Mouse (Mus musculus) CD8-positive naive resting alpha-beta T cell, adult 2 months (primary cell): ENCODE data around the gene Tescl.

Experiments used
- DNase-seq, 2 experiments: peaks; one replicate each; pipeline ENCODE4 v3.0.0; 2022; ENCODE audit warnings: low read depth in 2 of 2, low spot score in 2 of 2

The Tescl gene

DNA sequence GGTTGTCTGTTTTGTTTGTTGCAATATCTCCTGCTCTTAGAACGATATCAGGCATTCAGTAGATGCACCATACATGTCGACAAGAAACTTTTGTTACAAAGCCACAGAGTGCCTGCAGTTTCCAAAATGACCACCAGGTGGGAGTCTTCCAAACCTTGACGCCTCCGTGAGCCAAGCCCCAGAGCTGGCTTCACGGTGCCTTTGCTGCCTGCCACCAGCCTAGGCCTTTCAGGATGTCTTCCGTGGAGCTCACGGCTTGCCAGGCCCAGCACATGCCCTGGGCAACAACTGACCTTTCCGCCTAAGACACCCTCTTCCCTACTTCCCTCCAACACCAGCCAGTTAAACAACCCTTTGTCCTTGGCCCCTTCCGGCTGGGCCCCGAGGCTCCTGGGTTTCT, 31.1 kb upstream of the Tescl start:
- DNase-seq = peak; percentile 90 to 94

DNA sequence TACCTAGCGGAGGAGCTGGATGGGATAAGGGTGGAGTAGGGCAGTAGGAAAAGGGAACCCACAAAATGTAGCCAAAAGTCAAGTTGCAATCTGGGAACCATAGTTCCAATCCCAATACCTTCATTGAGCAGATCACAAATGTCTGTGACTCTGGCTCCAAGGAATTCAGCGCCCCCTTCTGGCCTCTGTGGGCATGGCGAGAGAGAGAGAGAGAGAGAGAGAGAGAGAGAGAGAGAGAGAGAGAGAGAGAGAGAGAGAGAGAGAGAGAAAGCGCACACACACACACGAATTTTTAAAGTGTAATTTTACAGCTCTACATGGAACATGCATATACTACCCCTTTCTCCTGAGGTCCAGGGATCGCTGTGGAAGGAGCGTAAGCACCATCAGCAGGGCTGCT, 29.5 kb upstream of the Tescl start:
- DNase-seq = peak in 1 of 2 experiments; percentile 62

DNA sequence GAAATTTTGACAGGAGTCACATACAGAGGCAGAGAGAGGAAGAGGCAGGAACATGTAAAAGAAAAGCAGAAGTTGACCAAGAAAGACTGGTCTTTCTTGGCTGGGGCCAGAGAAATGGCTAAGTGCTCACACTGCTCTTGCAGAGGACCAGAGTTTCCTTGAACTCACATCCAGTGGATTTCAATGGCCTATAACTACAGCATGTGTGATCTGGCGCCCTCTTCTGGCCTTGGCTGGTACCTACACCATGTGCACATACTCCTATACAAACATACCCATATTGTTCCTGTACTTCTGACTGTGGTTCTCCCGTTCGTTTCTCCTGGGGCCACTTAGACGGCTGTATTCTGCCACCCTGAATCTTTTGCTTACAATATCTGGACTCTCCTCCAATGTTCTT, 27.3 kb upstream of the Tescl start:
- no peak for DNase-seq

DNA sequence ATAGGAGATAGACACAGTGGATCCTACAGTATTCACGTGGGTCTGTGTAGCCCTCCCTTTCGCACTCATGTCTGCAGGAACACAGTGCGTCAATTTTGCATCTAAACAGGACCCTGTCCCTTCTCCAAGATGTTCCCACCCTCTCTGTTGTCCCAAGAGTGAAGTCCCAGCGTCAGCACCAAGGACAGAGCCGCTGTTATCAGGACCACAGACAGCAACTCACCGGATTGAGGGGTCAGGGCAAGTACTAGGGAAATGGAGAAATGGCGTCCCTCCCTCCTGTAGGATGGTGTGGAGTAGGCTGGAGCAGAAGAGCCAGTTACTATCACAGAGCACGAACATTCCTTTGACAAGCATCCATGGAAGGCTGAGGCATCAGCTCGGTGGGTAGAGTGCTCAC, 25.5 kb upstream of the Tescl start:
- no peak for DNase-seq

DNA sequence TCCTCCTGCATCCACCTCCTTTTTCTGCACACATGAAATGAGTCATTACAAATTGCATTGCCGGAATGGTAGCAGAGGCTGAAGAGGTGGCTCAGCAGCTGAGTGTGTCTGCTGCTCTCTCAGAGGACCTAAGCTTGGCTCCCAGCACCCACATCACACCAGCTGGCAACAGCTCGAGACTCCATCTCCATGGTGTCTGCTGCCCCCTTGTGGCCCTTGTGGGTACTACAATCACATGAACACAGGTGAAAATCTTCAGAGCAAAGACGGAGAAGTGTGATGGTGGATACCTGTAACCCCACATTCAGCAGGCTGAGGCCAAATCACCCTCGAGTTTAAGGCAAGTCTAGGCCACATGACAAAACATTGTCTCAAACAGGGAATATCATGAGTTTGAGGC, 24.2 kb upstream of the Tescl start:
- no peak for DNase-seq

DNA sequence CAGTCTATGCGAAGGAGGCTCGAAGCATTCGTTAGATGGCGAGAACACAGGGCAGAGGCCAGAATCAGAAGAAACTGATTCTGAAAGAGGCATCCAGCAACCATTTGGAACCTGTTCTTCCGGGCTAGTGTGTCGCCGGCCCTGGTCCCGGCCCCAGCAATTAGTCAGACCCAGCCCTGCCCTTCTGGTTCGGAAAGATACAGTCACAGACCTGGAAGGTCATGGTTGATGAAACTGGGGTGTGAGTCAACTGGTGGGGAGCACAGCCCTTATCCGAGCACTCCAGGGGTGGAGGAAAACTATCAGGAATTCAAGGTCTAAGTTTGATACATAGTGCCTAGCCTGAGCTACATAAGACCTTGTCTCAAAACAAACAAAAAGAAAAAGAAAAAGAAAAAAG, 22.3 kb upstream of the Tescl start:
- no peak for DNase-seq

DNA sequence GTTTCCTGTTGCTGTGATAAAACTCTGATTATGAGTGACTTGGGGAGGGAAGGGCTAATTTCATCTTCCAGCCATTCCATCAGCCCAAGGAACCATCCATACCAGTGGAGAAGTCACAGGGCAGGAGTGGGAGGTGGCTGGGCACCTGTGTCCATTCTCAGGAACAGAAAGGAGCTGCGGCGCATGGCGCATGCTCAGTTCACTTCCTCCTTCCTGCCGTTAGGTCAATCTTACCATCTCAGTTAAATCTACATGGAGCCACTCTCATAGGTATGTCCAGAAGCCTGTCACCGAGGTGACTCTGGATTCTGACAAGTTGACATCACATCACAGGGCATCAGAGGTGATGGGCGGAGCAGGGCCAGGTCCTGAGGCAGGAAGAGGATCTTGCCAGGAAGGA, 21.9 kb upstream of the Tescl start:
- no peak for DNase-seq

DNA sequence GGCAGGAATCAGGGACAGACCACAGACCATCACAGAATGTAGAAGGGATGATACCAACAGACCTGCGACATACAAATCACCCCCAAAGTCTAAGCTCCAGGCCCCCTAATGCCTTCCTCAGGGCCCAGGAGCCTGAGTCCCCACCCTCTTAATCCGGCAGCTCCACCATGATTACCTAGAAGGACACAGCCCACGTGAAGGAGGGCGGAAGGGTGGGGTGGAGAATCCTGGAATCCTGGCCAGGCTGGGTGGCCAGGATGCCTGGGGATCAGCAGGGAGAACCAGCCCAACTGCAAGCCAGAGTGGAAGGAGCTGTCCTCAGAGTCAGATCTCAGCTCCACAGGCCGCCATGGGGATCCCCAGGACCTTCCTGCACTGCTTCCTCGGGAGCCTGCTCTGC, 15.2 kb upstream of the Tescl start, which contains the start of gene Lypd5:
Lypd5 (plus strand) TSS at position 301 of the 400 bp plus-strand sequence.
- no peak for DNase-seq

DNA sequence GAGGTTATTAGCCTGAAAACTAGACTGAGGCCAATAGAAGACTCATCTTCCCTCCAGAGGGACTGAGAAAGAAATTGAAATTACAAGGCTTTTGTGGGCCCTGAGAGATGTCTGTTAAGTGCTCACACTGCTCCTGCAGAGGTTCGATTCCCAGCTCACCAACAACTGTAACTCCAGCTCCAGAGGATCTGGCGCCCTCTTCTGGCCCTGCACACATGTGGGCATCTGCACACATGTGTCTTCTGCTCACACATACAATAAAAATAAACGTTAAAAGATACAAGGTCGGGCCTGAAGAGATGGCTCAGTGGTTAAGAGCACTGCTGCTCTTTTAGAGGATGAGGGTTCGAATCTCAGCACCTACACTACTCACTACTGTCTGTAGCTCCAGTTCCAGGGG, 12.7 kb upstream of the Tescl start:
- no peak for DNase-seq

DNA sequence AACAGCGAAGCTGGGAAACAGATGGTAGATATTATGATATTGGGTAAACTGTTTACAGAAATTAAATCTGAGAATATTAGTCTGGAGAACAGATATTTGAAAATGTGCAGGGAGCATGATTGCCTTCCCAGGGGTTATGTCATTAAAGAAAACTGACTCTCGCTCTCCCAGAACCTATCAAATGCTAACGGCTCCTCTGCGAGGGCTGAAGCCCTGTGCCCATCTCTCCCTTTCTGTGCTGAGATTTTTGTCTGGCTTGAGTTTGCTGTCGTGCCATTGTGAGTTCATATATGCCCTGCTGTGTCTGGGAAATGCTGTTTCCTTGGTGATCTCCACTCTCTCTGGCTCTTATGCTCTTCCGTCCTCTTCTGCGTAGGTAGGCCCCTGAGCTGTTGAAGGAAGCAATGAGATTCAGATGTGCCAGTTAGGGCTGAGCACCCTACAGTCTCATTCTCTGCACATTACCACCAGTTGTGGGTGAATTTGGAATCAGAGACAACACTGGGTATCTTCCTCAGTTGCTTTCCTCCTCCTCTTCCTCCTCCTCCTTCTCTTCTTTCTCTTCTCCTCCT, 10.1 kb upstream of the Tescl start:
- DNase-seq = no peak

DNA sequence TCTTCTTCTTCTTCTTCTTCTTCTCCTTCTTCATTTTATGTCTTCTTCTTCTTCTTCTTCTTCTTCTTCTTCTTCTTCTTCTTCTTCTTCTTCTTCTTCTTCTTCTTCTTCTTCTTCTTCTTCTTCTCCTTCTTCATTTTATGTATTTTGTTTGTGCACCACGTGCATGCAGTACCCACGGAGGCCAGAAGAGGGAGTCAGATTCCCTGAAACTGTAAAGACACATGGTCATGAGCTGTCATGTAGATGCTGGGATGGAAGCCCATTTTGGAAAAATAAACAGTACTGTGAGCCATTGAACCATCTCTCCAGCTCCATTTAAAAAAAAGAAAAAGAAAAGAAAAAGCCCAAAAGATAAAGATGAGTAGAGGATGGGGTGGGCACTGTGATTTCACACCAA, 4.5 kb upstream of the Tescl start:
- no peak for DNase-seq

DNA sequence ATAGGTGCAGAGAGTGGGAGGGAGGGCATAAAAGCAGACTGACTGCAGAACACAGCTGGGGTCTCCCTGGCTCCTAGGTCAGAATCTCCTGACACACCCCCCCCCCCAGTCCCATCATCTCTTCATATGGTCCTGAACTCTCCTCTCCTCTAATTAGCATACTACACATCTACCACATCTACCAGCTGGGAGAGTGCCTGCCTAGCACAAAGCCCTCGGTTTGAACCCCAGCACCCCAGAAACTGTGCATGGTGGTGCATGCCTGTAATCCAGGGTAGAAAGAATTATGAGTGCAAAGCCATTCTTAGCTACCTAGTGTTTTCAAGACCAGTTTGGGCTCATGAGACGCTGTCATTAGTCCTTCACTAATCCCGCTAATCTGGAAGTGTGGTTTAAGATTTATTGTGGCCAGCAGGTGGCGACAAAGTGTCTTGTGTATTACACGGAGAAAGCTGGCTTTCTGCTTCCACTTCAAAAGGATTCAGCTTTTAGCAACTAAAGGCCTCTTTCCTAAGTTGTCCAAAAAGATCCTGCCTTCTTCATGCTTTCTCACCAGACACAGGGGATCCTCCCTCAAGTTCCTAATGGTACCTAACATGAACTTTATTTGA, 2.1 kb upstream of the Tescl start:
- peak; percentile 53 to 72 for DNase-seq

DNA sequence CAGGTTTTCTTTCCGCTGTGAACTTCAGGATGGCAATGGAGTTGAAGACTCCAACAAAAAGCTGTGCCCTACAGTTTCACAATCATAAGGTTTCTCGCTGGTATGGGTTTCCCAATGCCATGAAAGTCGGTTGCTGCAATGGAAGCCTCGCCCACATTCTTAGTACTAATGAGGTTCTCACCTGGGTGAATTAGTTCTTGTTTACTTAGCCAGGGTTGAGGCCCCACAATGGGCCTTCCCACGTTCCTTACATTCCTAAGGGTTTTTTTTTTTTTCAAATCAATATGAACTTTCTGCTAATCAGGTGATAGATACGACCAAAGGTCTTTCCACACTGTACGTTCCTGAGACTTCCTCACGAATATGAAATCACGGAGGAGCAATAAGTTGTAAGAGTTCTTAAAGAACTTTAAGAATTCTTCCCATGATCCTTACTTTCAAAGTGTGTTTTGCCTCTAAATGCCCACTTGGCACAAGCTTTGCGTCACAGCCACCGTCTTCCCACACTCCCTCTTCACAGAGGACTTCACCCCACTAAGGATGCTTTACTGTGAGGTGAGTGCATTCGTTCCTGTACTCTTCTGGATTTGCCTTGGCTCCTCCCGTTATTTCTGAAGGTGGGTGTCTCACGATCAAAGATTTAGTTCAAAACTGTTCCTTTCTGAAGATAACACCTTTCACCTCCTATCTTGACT, 6.3 kb downstream of the Tescl start:
- no peak for DNase-seq

DNA sequence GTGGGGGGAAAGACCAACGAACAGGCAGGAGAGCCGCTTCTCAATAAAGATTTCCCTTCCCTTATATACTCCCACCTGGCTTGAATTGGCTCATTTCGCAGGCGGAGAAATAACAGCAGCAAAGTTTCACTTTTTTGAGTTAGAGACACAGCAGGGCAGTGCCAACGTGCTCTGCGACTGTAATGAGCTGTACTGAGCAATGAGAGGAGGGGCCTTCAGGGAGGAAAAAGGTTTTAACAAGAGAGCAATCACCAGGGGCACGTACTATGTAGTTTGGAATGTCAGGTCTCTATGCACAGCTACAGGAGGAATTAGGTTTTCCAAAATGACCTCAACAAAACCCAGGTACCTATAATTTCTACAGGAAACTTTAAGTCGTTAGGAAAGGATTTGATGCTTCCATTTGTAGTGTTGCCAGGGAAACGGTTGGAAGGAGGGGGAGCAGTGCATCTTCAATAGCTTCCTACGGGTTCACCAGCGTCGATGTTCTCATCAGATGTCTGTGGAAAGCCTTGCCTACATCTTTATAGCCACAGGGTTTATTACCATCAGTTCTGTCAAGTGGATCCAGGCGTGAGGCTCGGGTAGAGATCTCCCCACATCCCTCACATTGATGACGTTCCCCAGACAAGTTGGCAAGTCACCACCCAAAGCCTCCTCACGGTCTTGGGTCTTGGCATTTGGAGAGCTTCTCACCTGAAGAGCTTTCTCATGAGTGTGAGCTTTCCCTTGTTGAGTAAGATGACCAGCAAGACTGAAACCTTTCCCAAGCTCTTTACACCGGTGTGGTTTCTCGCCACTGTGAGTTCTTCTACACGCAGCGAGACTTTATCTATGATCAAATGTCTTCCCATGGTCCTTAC, 7.2 kb downstream of the Tescl start:
- no peak for DNase-seq

DNA sequence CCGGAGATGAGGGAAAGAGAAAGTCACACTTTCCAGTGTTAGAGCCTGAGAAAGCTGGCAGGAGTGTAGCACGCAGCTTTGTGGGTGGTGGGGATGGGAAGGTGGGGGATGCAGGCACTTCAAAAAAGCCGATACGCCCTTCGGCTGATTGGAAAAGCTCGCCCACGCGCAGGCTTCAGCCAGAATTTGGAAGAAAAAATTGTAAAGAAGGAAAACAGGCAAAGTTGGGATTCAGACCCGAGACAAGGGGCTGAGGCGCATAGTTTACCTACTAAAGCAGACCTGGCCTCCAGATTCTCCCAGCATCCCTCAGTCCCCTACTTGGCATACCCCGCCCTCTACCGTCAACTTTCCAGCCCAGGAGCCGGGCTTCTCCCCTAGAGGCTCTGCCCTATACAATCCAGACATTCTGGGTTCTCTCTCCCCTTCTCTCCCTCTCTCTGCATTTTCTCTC, 8.0 kb downstream of the Tescl start:
- DNase-seq = no peak

DNA sequence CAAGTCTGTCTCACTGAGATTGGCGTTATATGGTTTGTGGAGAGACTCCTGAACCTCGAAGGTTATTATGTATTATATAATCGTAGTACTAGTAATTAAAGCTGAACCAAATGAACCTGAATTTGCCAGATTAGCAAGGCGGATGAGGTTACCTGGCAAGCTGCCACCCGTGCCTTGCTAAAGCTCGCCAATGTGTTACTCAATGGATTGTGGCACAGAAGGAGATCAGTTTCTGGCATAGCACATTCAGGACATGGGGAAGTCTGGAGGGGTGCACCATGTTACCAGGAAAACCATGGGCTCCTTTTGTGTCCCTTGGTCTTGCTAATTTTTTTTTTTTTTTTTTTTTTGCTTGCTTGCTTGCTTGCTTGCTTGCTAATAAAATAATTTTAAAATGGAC, 8.5 kb downstream of the Tescl start:
- no peak for DNase-seq

DNA sequence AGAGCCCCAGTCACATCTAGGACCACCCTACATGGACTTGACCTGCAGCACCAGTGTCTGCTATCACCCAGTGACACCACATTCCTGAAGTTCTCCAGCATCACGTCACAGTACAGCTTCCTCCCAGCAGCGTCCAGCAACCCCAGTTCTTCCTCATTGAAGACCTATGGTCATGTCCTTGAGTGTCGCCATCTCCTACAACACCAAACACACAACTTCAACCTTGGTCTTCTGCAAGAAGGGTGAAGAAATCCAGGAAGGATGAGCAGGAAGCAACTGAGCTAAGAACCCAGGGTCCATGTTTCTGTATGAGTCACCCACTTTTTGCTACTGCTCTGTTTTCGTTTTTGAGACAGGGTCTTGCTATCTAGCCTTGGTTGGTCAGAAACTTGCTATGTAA, 11.1 kb downstream of the Tescl start:
- no peak for DNase-seq

DNA sequence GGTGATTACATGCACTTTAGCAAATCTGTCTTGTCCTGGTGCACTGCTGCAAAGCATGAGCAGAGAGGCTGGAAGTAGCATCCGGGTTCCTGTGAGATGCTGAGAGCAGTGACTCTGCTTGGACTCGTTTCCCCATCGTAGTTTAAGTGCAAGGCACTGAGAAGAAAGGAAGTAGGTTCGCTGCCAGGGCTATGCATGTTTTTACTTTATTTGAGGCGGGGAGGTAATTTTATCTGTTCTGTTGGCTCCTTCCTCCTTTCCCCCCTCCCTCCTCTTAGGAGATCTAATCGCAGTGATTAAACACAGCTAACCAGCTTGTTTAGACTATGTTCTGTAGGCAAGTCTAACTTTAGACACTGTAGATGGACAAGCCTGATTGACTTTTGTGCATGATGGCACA, 14.8 kb downstream of the Tescl start:
- DNase-seq = no peak

DNA sequence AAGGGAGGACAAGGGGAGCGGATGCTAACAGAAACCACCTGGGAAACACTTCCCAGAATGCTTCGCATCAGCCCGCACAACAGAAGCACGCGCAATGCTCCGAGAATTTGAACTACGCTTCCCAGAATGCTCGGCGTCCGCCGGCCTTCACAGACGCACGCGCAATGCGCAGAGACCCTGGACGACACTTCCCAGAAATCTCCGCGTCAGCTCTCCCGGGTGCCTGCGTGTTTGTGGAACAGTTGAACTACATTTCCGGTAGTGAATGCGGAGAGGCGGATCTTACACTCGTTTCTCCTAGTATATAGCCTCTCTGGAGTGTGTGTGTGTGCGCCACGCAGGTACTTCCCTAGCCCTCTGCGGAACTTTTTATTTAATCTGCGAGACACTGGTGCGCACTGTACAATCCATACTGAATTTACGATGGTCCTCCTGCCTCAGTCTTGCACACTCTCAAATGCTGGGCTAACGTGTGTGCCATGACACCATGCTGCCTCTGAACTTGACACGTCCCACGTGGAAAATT, 17.1 kb downstream of the Tescl start, which contains the start of gene Zfp94:
Zfp94 (minus strand) TSS at position 100 of the 526 bp plus-strand sequence.
- DNase-seq = peak; percentile 79 to 86

DNA sequence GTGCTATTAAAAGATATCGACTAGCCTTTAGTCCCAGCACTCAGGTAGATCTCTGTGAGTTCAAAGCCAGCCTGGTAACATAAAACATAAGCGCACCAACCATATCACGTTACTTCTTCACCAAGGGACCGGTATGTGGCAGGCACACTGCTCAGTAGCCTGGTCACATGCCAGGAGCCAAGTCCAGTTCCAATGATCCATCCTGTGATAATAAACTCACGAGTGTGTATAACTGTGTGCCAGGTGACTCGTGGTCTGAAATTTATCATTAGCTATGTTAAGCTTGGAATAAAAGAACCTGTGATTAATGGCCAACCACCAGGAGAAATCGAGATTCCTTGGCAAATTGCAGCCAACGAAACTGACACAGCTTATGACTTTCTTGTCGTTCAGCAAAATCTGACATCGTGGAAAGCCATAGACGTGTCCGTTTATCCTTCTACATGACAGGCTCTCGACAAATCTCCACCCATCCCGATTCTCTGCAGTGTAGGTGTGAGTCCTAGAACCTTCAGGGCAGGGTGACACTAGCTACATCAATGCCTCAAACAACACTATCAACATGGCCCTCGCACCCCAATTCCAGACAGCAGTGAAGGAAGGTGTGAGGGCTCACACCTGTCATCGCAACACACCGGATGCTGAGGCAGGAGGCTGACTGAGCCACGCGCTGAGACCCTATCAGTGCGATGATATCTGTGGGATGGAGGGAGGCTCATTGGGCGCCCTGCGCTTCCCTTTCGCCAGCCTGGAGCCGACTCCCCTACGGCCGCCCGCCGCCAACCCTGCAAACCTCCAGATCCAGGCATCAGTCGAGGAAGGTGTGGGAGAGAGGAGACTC, 17.8 kb downstream of the Tescl start:
- no peak for DNase-seq
